Mouse (Mus musculus) limb, embryonic 11.5 days (tissue): Measurements from ENCODE around the gene Kalrn. TPM values are rescaled to one million over a fixed set of nuclear protein-coding genes. Genes with fewer than 3 reads are reported as not detected.

Experiments
- ATAC-seq: fragments of 200-750 bp; cut with Nextera tagmentation; 2 replicates; pipeline ENCODE4 v1.8.0; 2017; ENCODE audit warnings: low read depth; ENCODE audit not compliant: insufficient number of reproducible peaks, low FRiP score, low TSS enrichment
- DNase-seq: peaks from one replicate; pipeline ENCODE4 v3.0.0-alpha.2; 2015; ENCODE audit warnings: low spot score
- H3K27ac ChIP-seq: fragments of 300-500 bp; sonication (generic); replicated peaks from 2 replicates; pipeline ENCODE4 v1.5.1; 2014; ENCODE audit warnings: low read depth, mild to moderate bottlenecking, low read length
- H3K27me3 ChIP-seq: fragments of 300-500 bp; sonication (generic); 2 replicates; pipeline ENCODE4 v1.6.1; 2014; ENCODE audit warnings: mild to moderate bottlenecking, low read length, mixed read lengths; ENCODE audit not compliant: control insufficient read depth, insufficient read depth
- H3K36me3 ChIP-seq: fragments of 300-500 bp; sonication (generic); 2 replicates; pipeline ENCODE4 v1.6.1; 2014; ENCODE audit warnings: mild to moderate bottlenecking, low read length, moderate library complexity, mixed read lengths; ENCODE audit not compliant: control insufficient read depth, insufficient read depth
- H3K4me1 ChIP-seq: fragments of 300-500 bp; sonication (generic); 2 replicates; pipeline ENCODE4 v1.6.1; 2014; ENCODE audit warnings: low read length, mixed read lengths; ENCODE audit not compliant: control insufficient read depth, insufficient read depth
- H3K4me2 ChIP-seq: fragments of 300-500 bp; sonication (generic); 2 replicates; pipeline ENCODE4 v1.6.1; 2014; ENCODE audit warnings: low read depth, mild to moderate bottlenecking, moderate library complexity; ENCODE audit not compliant: severe bottlenecking
- H3K4me3 ChIP-seq: fragments of 300-500 bp; sonication (generic); 2 replicates; pipeline ENCODE4 v1.5.1; 2014; ENCODE audit warnings: low read depth, low read length
- H3K9ac ChIP-seq: fragments of 300-500 bp; sonication (generic); 2 replicates; pipeline ENCODE4 v1.6.1; 2014; ENCODE audit warnings: mild to moderate bottlenecking, low read length
- H3K9me3 ChIP-seq: fragments of 300-500 bp; sonication (generic); 2 replicates; pipeline ENCODE4 v1.6.1; 2016; ENCODE audit warnings: low read length; ENCODE audit not compliant: control insufficient read depth
- WGBS: fragments of 180-500 bp; shearing (Covaris S2); extraction: QIAGEN DNeasy Blood & Tissue Kit; methylation state at CpG from one replicate; pipeline ENCODE4 v1.1.7; 2014; 5-methylcytosine and 5-hydroxymethylcytosine counted together
- polyA plus RNA-seq: library from polyadenylated mRNA; unstranded; fragments of >200 nt; fragmentation: Nextera tagmentation; extraction: Ambion mirVana; gene quantifications from 2 replicates; pipeline ENCODE4 v1.2.1, GENCODE M21; 2014

The Kalrn gene
- polyA plus RNA-seq, 1 experiment from 2014 or later: 11.5 TPM

- no peak overlapping the region for H3K4me2 ChIP-seq
- ATAC-seq (no peak), DNase-seq (no peak)
- no peaks in the 10 kb centered on the region for H3K36me3 ChIP-seq
- H3K27ac ChIP-seq: no peak overlapping the region
- H3K9me3 ChIP-seq: no peaks in the 10 kb centered on the region
- H3K9ac ChIP-seq: no peak overlapping the region
- peaks cover 9% of the 10 kb centered on the region; the same call in 1 of the 2 replicates for H3K4me1 ChIP-seq
- 52% methylated on average over 3 of the region's 3 CpGs for WGBS
- no peaks in the 10 kb centered on the region for H3K27me3 ChIP-seq
- H3K4me3 ChIP-seq: no peak overlapping the region
Observed at GRCm38 (mm10) chr16:34489805-34490325, 83.5 kb downstream of the Kalrn start.

- Histone ChIP-seq H3K27ac (no peak overlapping the region), H3K4me1 (peaks cover 9% of the 10 kb centered on the region; the same call in 1 of the 2 replicates), H3K9ac (no peak overlapping the region), H3K9me3 (no peaks in the 10 kb centered on the region), H3K36me3 (no peaks in the 10 kb centered on the region), H3K4me3 (no peak overlapping the region), H3K27me3 (no peaks in the 10 kb centered on the region), H3K4me2 (no peak overlapping the region)
- ATAC-seq: no peak
- 87% methylated on average over 5 of the region's 5 CpGs for WGBS
- DNase-seq: no peak
Observed at GRCm38 (mm10) chr16:34487823-34488222, 85.5 kb downstream of the Kalrn start.

- H3K9me3 ChIP-seq: no peaks in the 10 kb centered on the region
- no peak overlapping the region for H3K27ac ChIP-seq
- DNase-seq (no peak), ATAC-seq (no peak)
- H3K27me3 ChIP-seq: no peaks in the 10 kb centered on the region
- peaks cover 9% of the 10 kb centered on the region; the same call in 1 of the 2 replicates for H3K4me1 ChIP-seq
- H3K36me3 ChIP-seq: no peaks in the 10 kb centered on the region
- H3K9ac ChIP-seq: no peak overlapping the region
- 92% methylated on average over 7 of the region's 7 CpGs for WGBS
- no peak overlapping the region for H3K4me3 ChIP-seq
- no peak overlapping the region for H3K4me2 ChIP-seq
Observed at GRCm38 (mm10) chr16:34487268-34487667, 86.1 kb downstream of the Kalrn start.

- Histone ChIP-seq H3K4me2 (no peak overlapping the region), H3K27ac (no peak overlapping the region), H3K4me1 (peaks cover 5% of the 10 kb centered on the region; the same call in 1 of the 2 replicates), H3K4me3 (no peak overlapping the region), H3K9ac (no peak overlapping the region), H3K9me3 (no peaks in the 10 kb centered on the region), H3K36me3 (no peaks in the 10 kb centered on the region), H3K27me3 (no peaks in the 10 kb centered on the region)
- WGBS: 83% methylated on average over 6 of the region's 6 CpGs
- ATAC-seq (no peak), DNase-seq (no peak)
Observed at GRCm38 (mm10) chr16:34485483-34485882, 87.8 kb downstream of the Kalrn start.

- no peak for DNase-seq
- Histone ChIP-seq H3K4me2 (no peak overlapping the region), H3K9ac (no peak overlapping the region), H3K27me3 (no peaks in the 10 kb centered on the region), H3K27ac (no peak overlapping the region), H3K4me3 (no peak overlapping the region), H3K4me1 (peaks cover under 1% of the 10 kb centered on the region; the same call in 1 of the 2 replicates), H3K36me3 (no peaks in the 10 kb centered on the region), H3K9me3 (no peaks in the 10 kb centered on the region)
- 45% methylated on average over 3 of the region's 3 CpGs for WGBS
- ATAC-seq: no peak
Observed at GRCm38 (mm10) chr16:34484921-34485320, 88.4 kb downstream of the Kalrn start.

GRCm38 (mm10) chr16:34484213-34484612 lies 89.1 kb downstream of the Kalrn start:
- H3K36me3 ChIP-seq: no peaks in the 10 kb centered on the region
- no peak for DNase-seq
- no peaks in the 10 kb centered on the region for H3K9me3 ChIP-seq
- 97% methylated on average over 1 of the region's 1 CpGs for WGBS
- H3K27me3 ChIP-seq: no peaks in the 10 kb centered on the region
- no peak overlapping the region for H3K4me2 ChIP-seq
- H3K27ac ChIP-seq: no peak overlapping the region
- no peak overlapping the region for H3K9ac ChIP-seq
- H3K4me1 ChIP-seq: no peaks in the 10 kb centered on the region
- H3K4me3 ChIP-seq: no peak overlapping the region
- ATAC-seq: no peak

- no peak for DNase-seq
- Histone ChIP-seq H3K4me3 (no peak overlapping the region), H3K36me3 (no peaks in the 10 kb centered on the region), H3K9ac (no peak overlapping the region), H3K4me2 (no peak overlapping the region), H3K4me1 (no peaks in the 10 kb centered on the region), H3K27ac (no peak overlapping the region), H3K9me3 (no peaks in the 10 kb centered on the region), H3K27me3 (no peaks in the 10 kb centered on the region)
- 64% methylated on average over 6 of the region's 6 CpGs for WGBS
- no peak for ATAC-seq
Observed at GRCm38 (mm10) chr16:34483716-34484115, 89.6 kb downstream of the Kalrn start.

- H3K27ac ChIP-seq: no peak overlapping the region
- H3K36me3 ChIP-seq: no peaks in the 10 kb centered on the region; the same call in 1 of the 2 replicates
- H3K4me3 ChIP-seq: no peak overlapping the region
- H3K4me2 ChIP-seq: no peak overlapping the region
- H3K9ac ChIP-seq: no peak overlapping the region
- no peak for ATAC-seq
- H3K27me3 ChIP-seq: no peaks in the 10 kb centered on the region
- no peak for DNase-seq
- 70% methylated on average over 4 of the region's 4 CpGs for WGBS
- H3K9me3 ChIP-seq: no peaks in the 10 kb centered on the region
- peaks cover 12% of the 10 kb centered on the region; the same call in 1 of the 2 replicates for H3K4me1 ChIP-seq
Observed at GRCm38 (mm10) chr16:34474741-34475140, 98.6 kb downstream of the Kalrn start.

GRCm38 (mm10) chr16:34473891-34474290 lies 99.4 kb downstream of the Kalrn start:
- no peak overlapping the region for H3K4me3 ChIP-seq
- no peaks in the 10 kb centered on the region for H3K27me3 ChIP-seq
- ATAC-seq (no peak), DNase-seq (no peak)
- WGBS: 54% methylated on average over 4 of the region's 4 CpGs
- no peaks in the 10 kb centered on the region; the same call in 1 of the 2 replicates for H3K36me3 ChIP-seq
- H3K4me2 ChIP-seq: no peak overlapping the region
- no peaks in the 10 kb centered on the region for H3K9me3 ChIP-seq
- H3K27ac ChIP-seq: no peak overlapping the region
- H3K4me1 ChIP-seq: peaks cover 19% of the 10 kb centered on the region
- H3K9ac ChIP-seq: no peak overlapping the region
